Comparison of ENCODE assay signal across 16 mouse cellular contexts in genomic region chr6:55420411-55420810, GRCm38 (mm10). TPM values are rescaled to one million over a fixed set of nuclear protein-coding genes. Genes with fewer than 3 reads are reported as not detected.
A peak's percentile ranks its signal among the peaks of the same experiment; 100 is the strongest.
DNase-seq lines count a peak whose midpoint lies in the region; ATAC-seq and TF ChIP-seq lines count a peak whose summit lies in the region.
"Had no signal": no experiment of that assay in that cellular context is flagged by ENCODE, and none has a peak within 500 bp of the region (broad histone marks: within the 10 kb centered on the region; RNA-seq: fewer than 3 reads in every experiment).

No protein-coding gene starts in this region.

- H3K27me3 ChIP-seq in embryonic facial prominence, embryonic 10.5 days (replicated peaks; ENCODE audit: low read depth, poor library complexity, severe bottlenecking): no peaks in the 10 kb centered on the region
- H3K27me3 ChIP-seq in hindbrain, embryonic 14.5 days (ENCODE audit: control insufficient read depth, insufficient read depth, low read length): no peaks in the 10 kb centered on the region
- no peaks in the 10 kb centered on the region for H3K27me3 ChIP-seq in midbrain, postnatal 0 days (ENCODE audit: insufficient read depth, low read length)
- H3K27me3 ChIP-seq: embryonic facial prominence, embryonic 12.5 days; liver, embryonic 15.5 days had no signal

- H3K27ac ChIP-seq in embryonic facial prominence, embryonic 10.5 days (replicated peaks): peak overlapping the region; percentile 54; the same call in 1 of the 2 replicates
- peak overlapping the region; percentile 78 for H3K27ac ChIP-seq in hindbrain, embryonic 14.5 days
- H3K27ac ChIP-seq in midbrain, postnatal 0 days (ENCODE audit: low read depth, low read length): peak overlapping the region; percentile 80
- H3K27ac ChIP-seq: embryonic facial prominence, embryonic 12.5 days; limb, embryonic 10.5 days; liver, embryonic 15.5 days had no signal

- DNase-seq in heart, adult 11 months: peak; percentile 16
- DNase-seq in heart, adult 9 months (ENCODE audit: low spot score in 2 of 2): no peak
- DNase-seq in embryonic facial prominence, embryonic 10.5 days (ENCODE audit: low spot score): no peak
- no peak for DNase-seq in hindbrain, embryonic 14.5 days (ENCODE audit: low spot score)
- no peak for DNase-seq in midbrain, postnatal 0 days (ENCODE audit: low spot score)
- DNase-seq in thymus, postnatal 36 days: no peak
- no peak for DNase-seq in gastrocnemius, postnatal 4 days (ENCODE audit: low spot score in 2 of 2)
- DNase-seq in cerebellum, adult 9-10 months: no peak
- DNase-seq: cerebellum, adult 11-12 months; gastrocnemius, postnatal 36 days; heart, postnatal 10 days; kidney, adult 2 months had no signal

- no peaks in the 10 kb centered on the region for H3K9me3 ChIP-seq in embryonic facial prominence, embryonic 10.5 days
- no peaks in the 10 kb centered on the region for H3K9me3 ChIP-seq in hindbrain, embryonic 14.5 days (ENCODE audit: control insufficient read depth, low read length)
- no peaks in the 10 kb centered on the region for H3K9me3 ChIP-seq in midbrain, postnatal 0 days (ENCODE audit: low read length)
- H3K9me3 ChIP-seq: embryonic facial prominence, embryonic 12.5 days; limb, embryonic 10.5 days; liver, embryonic 15.5 days had no signal

- peaks cover 19% of the 10 kb centered on the region for H3K4me1 ChIP-seq in embryonic facial prominence, embryonic 10.5 days
- peaks cover 27% of the 10 kb centered on the region for H3K4me1 ChIP-seq in hindbrain, embryonic 14.5 days (replicated peaks; ENCODE audit: control insufficient read depth, insufficient read depth, low read length)
- peaks cover 12% of the 10 kb centered on the region; the same call in 1 of the 2 replicates for H3K4me1 ChIP-seq in midbrain, postnatal 0 days (ENCODE audit: insufficient read depth, low read length)
- H3K4me1 ChIP-seq: liver, embryonic 15.5 days had no signal

- ATAC-seq in hindbrain, embryonic 14.5 days (ENCODE audit: low FRiP score): peak; percentile 19; the same call in 1 of the 2 replicates
- ATAC-seq in midbrain, postnatal 0 days (ENCODE audit: low FRiP score): 0 out of 2 replicates have a peak, but pooled peaks have one; percentile 3

- WGBS in embryonic facial prominence, embryonic 10.5 days: 70% methylated on average over 3 of the region's 3 CpGs
- 85% methylated on average over 3 of the region's 3 CpGs for WGBS in hindbrain, embryonic 14.5 days
- 73% methylated on average over 3 of the region's 3 CpGs for WGBS in midbrain, postnatal 0 days

- H3K36me3 ChIP-seq in embryonic facial prominence, embryonic 10.5 days (replicated peaks): no peaks in the 10 kb centered on the region
- no peaks in the 10 kb centered on the region for H3K36me3 ChIP-seq in hindbrain, embryonic 14.5 days (replicated peaks; ENCODE audit: control insufficient read depth, insufficient read depth)
- no peaks in the 10 kb centered on the region for H3K36me3 ChIP-seq in midbrain, postnatal 0 days (ENCODE audit: insufficient read depth, low read length)
- H3K36me3 ChIP-seq: embryonic facial prominence, embryonic 12.5 days; limb, embryonic 10.5 days; liver, embryonic 15.5 days had no signal

- H3K4me3 ChIP-seq in embryonic facial prominence, embryonic 10.5 days: no peak overlapping the region
- no peak overlapping the region for H3K4me3 ChIP-seq in hindbrain, embryonic 14.5 days (replicated peaks; ENCODE audit: low read length)
- no peak overlapping the region for H3K4me3 ChIP-seq in midbrain, postnatal 0 days (ENCODE audit: low read depth, low read length)
- H3K4me3 ChIP-seq: embryonic facial prominence, embryonic 12.5 days; limb, embryonic 10.5 days; liver, embryonic 15.5 days had no signal

- no peak overlapping the region for H3K4me2 ChIP-seq in hindbrain, embryonic 14.5 days (replicated peaks)
- no peak overlapping the region for H3K4me2 ChIP-seq in midbrain, postnatal 0 days (ENCODE audit: low read depth, low read length, poor library complexity, severe bottlenecking)
- H3K4me2 ChIP-seq: embryonic facial prominence, embryonic 12.5 days; liver, embryonic 15.5 days had no signal

- H3K9ac ChIP-seq in hindbrain, embryonic 14.5 days: no peak overlapping the region
- no peak overlapping the region for H3K9ac ChIP-seq in midbrain, postnatal 0 days (replicated peaks; ENCODE audit: low read length, poor library complexity, severe bottlenecking)
- H3K9ac ChIP-seq: embryonic facial prominence, embryonic 12.5 days; liver, embryonic 15.5 days had no signal

- no peak for TF ChIP-seq CTCF in midbrain, postnatal 0 days (IDR thresholded peaks at IDR 0.05)

RNA-seq across cellular contexts. Expression of gene Adcyap1r1, which starts 31.4 kb away (rescaled TPM):
- 4.4 and 9.7 TPM in 2 replicates for polyA plus RNA-seq in embryonic facial prominence, embryonic 10.5 days (2016; fragmentation: Nextera tagmentation; extraction: Ambion mirVana)
- polyA plus RNA-seq in hindbrain, embryonic 14.5 days (2014; fragmentation: Nextera tagmentation; extraction: Ambion mirVana): 73.4 and 75.1 TPM in 2 replicates
- total RNA-seq in midbrain, postnatal 0 days (2014; rRNA removed): 207 and 209 TPM in 2 replicates
- polyA plus RNA-seq in midbrain, postnatal 0 days (2015; fragmentation: Nextera tagmentation; extraction: Ambion mirVana): 68.6 and 72.5 TPM in 2 replicates
- total RNA-seq in gastrocnemius, postnatal 4 days (2021): 10 to 100 TPM in 1 of 2 experiments, 1 to 10 TPM in 1; 9.3 to 10.4 TPM

RNA-seq across cellular contexts. Expression of gene Ghrhr, which starts 44.3 kb away (rescaled TPM):
- polyA plus RNA-seq in embryonic facial prominence, embryonic 10.5 days (2016; fragmentation: Nextera tagmentation; extraction: Ambion mirVana): not detected in 2 replicates
- not detected in 2 replicates for polyA plus RNA-seq in hindbrain, embryonic 14.5 days (2014; fragmentation: Nextera tagmentation; extraction: Ambion mirVana)
- total RNA-seq in midbrain, postnatal 0 days (2014; rRNA removed): not detected in 2 replicates
- not detected in 2 replicates for polyA plus RNA-seq in midbrain, postnatal 0 days (2015; fragmentation: Nextera tagmentation; extraction: Ambion mirVana)
- total RNA-seq in gastrocnemius, postnatal 4 days (2021): not detected
- total RNA-seq: gastrocnemius, postnatal 36 days; heart, postnatal 10 days; layer of hippocampus, adult 8-10 months had no signal
- polyA plus RNA-seq: embryonic facial prominence, embryonic 12.5 days; limb, embryonic 10.5 days had no signal
